Mouse (Mus musculus) E14TG2a.4 (cell line): Measurements from ENCODE around the gene Scin.

Experiments used
- CTCF ChIP-seq: conservative IDR thresholded peaks from 2 replicates; pipeline ENCODE4 v1.5.1; 2014; ENCODE audit warnings: low read length
- NANOG ChIP-seq: IDR thresholded peaks from 2 replicates; pipeline ENCODE4 v1.6.1; 2014; ENCODE audit warnings: borderline replicate concordance, low read length, mixed read lengths
- POU5F1 ChIP-seq: IDR thresholded peaks from 2 replicates; pipeline ENCODE4 v1.6.1; 2014; ENCODE audit warnings: low read length, borderline replicate concordance

GRCm38 (mm10) chr12:40090017-40090416, 44.0 kb downstream of the Scin start:
- TF ChIP-seq CTCF (no peak), POU5F1 (no peak), NANOG (no peak)
